Mouse (Mus musculus) adipose tissue, adult 10 weeks (tissue): ENCODE data around the gene Gm10642. TPM values are rescaled to one million over a fixed set of nuclear protein-coding genes. Genes with fewer than 3 reads are reported as not detected.

ENCODE experiments used
- polyA plus RNA-seq: library from polyadenylated mRNA; stranded (reverse); fragments of 350-450 nt; fragmentation: Illumina TruSeq; extraction: RNeasy Lipid Tissue Mini Kit (QIAGEN cat#74804); gene quantifications from one replicate; pipeline ENCODE4 v1.2.3, GENCODE M21; 2014; ENCODE audit warnings: low read depth, low replicate concordance

The Gm10642 gene
- polyA plus RNA-seq, result 1.1 TPM

GRCm38 (mm10) chr9:70656130-70657007, at the start of gene Gm10642:
Gm10642 (plus strand) TSS chr9:70656251.

GRCm38 (mm10) chr9:70657013-70657967, 1.2 kb downstream of the Gm10642 start, which contains the start of gene Mindy2:
Mindy2 (minus strand) TSS chr9:70657174.

DNA sequence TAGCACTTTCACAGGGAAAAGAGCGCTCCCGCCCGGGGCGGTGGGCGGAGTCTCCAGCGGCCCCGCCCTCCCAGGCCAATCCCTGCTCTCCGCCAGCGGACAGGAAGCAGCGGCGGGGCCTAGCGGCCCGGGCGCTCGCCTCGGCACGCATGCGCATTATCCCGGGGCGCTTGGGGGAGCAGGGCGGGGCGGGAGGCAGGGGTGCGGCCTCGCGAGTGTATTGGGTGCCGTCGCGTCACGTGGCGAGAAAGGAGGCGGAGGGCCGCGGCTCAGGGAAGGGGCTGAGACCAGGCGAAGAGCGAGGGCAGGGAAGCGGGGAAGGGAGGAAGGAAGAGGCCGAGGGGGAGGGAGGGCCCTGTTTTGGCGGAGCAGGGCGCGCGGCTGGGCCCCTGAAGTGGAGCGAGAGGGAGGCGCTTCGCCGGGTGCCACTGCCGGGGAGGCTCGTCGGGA, 22.7 kb downstream of the Gm10642 start, which contains the start of gene Adam10:
Gene Adam10, plus strand, starts transcription at position 316 of the 450 bp plus-strand sequence.

Other genes with a start within 250 kb of the Gm10642 start
- 6.4 TPM for gene Ccnb2, start 234.7 kb upstream of the Gm10642 start, polyA plus RNA-seq
- gene Rnf111, start 152.5 kb upstream of the Gm10642 start, polyA plus RNA-seq, result 19.6 TPM
- 32.2 TPM for gene Sltm, start 113.5 kb upstream of the Gm10642 start, polyA plus RNA-seq
- 14.6 TPM for gene Mindy2, start 923 bp downstream of the Gm10642 start, polyA plus RNA-seq
- 70.7 TPM for gene Adam10, start 22.7 kb downstream of the Gm10642 start, polyA plus RNA-seq